Mouse (Mus musculus) midbrain, embryonic 14.5 days (tissue): ENCODE data around the gene Aldh3b3. TPM values are rescaled to one million over a fixed set of nuclear protein-coding genes. Genes with fewer than 3 reads are reported as not detected.

Experiments used
- ATAC-seq: fragments of 200-750 bp; cut with Nextera tagmentation; 2 replicates; pipeline ENCODE4 v1.8.0; 2017; ENCODE audit warnings: moderate number of reproducible peaks, moderate library complexity; ENCODE audit not compliant: low FRiP score, low TSS enrichment
- DNase-seq: peaks from one replicate; pipeline ENCODE4 v3.0.0-alpha.2; 2015
- H3K27ac ChIP-seq: fragments of 300-500 bp; sonication (generic); replicated peaks from 2 replicates; pipeline ENCODE4 v1.5.1; 2014; ENCODE audit warnings: mild to moderate bottlenecking, low read depth, low read length, moderate library complexity
- H3K27me3 ChIP-seq: fragments of 300-500 bp; sonication (generic); 2 replicates; pipeline ENCODE4 v1.6.1; 2014; ENCODE audit warnings: low read length, control low read depth, mixed read lengths; ENCODE audit not compliant: control insufficient read depth, insufficient read depth
- H3K36me3 ChIP-seq: fragments of 300-500 bp; sonication (generic); 2 replicates; pipeline ENCODE4 v1.6.1; 2014; ENCODE audit warnings: low read length, control low read depth; ENCODE audit not compliant: control insufficient read depth, insufficient read depth
- H3K4me1 ChIP-seq: fragments of 300-500 bp; sonication (generic); 2 replicates; pipeline ENCODE4 v1.6.1; 2014; ENCODE audit warnings: mild to moderate bottlenecking, antibody characterized with exemption, low read length, control low read depth; ENCODE audit not compliant: control insufficient read depth, insufficient read depth
- H3K4me2 ChIP-seq: fragments of 300-500 bp; sonication (generic); 2 replicates; pipeline ENCODE4 v1.6.1; 2014; ENCODE audit warnings: mild to moderate bottlenecking, low read length, moderate library complexity
- H3K4me3 ChIP-seq: fragments of 300-500 bp; sonication (generic); replicated peaks from 2 replicates; pipeline ENCODE4 v1.5.1; 2014; ENCODE audit warnings: low read depth, low read length
- H3K9ac ChIP-seq: fragments of 300-500 bp; sonication (generic); replicated peaks from 2 replicates; pipeline ENCODE4 v1.6.1; 2014; ENCODE audit warnings: mild to moderate bottlenecking, low read length, moderate library complexity
- H3K9me3 ChIP-seq: fragments of 300-500 bp; sonication (generic); 2 replicates; pipeline ENCODE4 v1.6.1; 2016; ENCODE audit warnings: low read length, control low read depth, mixed read lengths; ENCODE audit not compliant: control insufficient read depth
- WGBS: fragments of 180-500 bp; shearing (Covaris S2); extraction: QIAGEN DNeasy Blood & Tissue Kit; methylation state at CpG from one replicate; pipeline ENCODE4 v1.1.7; 2014; 5-methylcytosine and 5-hydroxymethylcytosine counted together
- polyA plus RNA-seq: library from polyadenylated mRNA; unstranded; fragments of >200 nt; fragmentation: Nextera tagmentation; extraction: Ambion mirVana; gene quantifications from 2 replicates; pipeline ENCODE4 v1.2.1, GENCODE M21; 2014

The Aldh3b3 gene
- polyA plus RNA-seq, 1 experiment from 2014 or later = not detected

DNA sequence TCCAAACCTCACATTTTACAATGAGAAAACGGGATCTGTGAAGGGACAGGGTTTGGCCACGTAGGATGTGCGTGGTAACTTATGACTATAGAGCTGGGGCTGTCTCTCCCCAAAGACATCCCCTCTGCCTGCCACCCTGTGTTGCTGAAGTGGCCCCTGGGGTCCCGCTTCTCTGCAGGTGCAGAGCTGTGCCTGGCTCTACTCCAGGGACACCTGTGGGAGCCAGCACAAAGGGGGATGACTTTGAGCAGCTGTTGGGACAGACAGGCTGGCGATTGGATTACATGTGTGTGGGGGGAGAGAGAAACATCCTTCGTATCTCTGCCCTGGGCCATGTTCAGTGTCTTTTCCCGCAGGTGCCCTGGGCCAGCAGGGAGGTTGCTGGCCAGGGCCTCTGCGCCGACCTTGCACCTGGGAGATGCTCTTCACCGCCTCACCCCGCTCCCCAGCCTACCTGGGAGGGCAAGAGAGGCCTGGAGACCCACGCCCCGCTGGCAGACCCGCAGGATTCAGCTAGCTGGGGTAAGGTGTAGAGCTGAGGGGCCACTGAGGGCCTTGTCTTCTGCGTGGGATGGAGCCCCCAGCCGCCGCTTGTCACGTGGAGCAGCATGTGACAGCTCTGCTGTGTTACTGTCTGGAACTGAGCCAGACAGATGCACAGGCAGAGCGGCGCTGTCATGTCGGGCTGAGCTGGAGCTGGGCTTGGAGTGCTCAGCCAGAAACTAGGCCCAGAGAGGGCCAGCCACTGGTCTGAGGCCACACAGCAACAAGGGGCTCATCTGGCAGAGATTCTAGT lies 28.0 kb upstream of the Aldh3b3 start:
- no peak; the same call in 1 of the 2 replicates for ATAC-seq
- H3K27ac ChIP-seq = no peak overlapping the region
- H3K9ac ChIP-seq = no peak overlapping the region
- no peaks in the 10 kb centered on the region for H3K27me3 ChIP-seq
- no peaks in the 10 kb centered on the region for H3K9me3 ChIP-seq
- no peak overlapping the region for H3K4me3 ChIP-seq
- DNase-seq = no peak
- H3K4me1 ChIP-seq = peaks cover 4% of the 10 kb centered on the region
- WGBS = 69% methylated on average over 21 of the region's 21 CpGs
- no peak overlapping the region for H3K4me2 ChIP-seq
- no peaks in the 10 kb centered on the region for H3K36me3 ChIP-seq

DNA sequence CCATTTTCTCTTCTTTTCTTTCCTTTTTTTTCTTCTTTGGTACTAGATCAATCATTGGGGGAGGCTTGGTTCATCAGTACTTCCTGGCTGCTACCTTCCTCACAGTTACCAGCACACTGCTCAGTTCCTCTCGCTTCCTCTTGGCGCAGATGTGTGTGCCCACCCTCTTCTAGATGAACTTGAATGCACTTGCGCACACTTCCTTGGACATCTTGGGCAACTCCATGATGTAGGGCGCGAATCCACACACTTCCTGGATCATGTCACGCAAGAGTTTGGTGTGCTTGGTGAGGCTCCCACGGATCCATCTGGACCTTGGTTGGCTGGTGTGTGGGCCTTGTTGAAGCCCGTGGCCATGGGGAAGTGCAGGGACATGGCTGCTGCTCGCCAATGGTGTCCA lies 26.7 kb upstream of the Aldh3b3 start:
- H3K27me3 ChIP-seq = peaks cover 5% of the 10 kb centered on the region; the same call in 1 of the 2 replicates
- H3K9ac ChIP-seq = no peak overlapping the region
- H3K4me3 ChIP-seq = no peak overlapping the region
- ATAC-seq = no peak
- no peak overlapping the region for H3K4me2 ChIP-seq
- H3K36me3 ChIP-seq = no peaks in the 10 kb centered on the region
- DNase-seq = no peak
- H3K9me3 ChIP-seq = no peaks in the 10 kb centered on the region
- 91% methylated on average over 9 of the region's 9 CpGs for WGBS
- H3K27ac ChIP-seq = no peak overlapping the region
- peaks cover 13% of the 10 kb centered on the region for H3K4me1 ChIP-seq

DNA sequence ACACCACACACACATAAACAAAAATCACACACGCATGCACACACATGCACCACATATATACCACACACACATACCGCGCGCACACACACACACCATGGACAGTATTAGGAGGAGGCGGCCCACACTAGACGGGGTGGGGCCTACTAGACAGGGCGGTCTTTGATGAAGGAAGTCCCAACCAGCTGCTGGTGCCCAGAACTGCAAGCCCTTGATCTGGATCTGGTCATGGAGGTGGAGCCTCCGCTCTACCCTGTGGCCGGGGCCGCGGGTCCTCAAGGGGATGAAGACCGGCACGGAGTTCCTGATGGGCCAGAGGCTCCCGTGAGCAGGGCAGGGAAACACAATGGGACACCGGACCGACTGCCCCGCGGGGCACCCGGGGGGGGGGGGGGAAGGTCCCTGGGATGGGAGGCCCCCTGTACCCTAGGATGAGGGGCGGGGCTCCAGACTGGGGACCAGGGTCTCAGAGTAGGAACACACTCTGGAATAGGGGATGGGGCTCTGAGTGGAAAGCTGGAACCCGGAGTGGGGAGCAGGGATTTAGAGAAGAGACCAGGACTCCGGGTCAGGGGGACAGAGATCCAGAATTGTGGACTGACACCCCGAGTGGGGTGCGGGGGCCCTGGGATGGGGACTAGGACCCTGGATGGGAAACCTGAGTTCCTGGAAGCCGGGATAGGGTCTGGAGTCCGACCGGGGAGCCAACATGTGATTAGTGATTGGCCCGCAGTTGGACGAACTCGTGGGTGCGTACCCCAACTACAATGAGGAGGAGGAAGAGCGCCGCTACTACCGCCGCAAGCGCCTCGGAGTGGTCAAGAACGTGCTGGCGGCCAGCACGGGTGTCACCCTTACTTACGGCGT lies 23.2 kb upstream of the Aldh3b3 start, which contains the start of gene Unc93b1:
Gene Unc93b1, plus strand, starts transcription at position 155 of the 864 bp plus-strand sequence.
- H3K9ac ChIP-seq = peak within 1 kb of the TSS; percentile 24; the same call in 1 of the 2 replicates
- no peaks in the 10 kb centered on the region for H3K9me3 ChIP-seq
- H3K4me3 ChIP-seq = peak within 1 kb of the TSS; percentile 32
- H3K36me3 ChIP-seq = no peaks in the 10 kb centered on the region
- peak; percentile 35 for DNase-seq
- peaks cover 5% of the 10 kb centered on the region; the same call in 1 of the 2 replicates for H3K27me3 ChIP-seq
- ATAC-seq = peak; percentile 48; the same call in 1 of the 2 replicates
- 5% methylated on average over 42 of the region's 42 CpGs for WGBS
- peaks cover 13% of the 10 kb centered on the region for H3K4me1 ChIP-seq
- no peak within 1 kb of the TSS for H3K27ac ChIP-seq
- H3K4me2 ChIP-seq = peak within 1 kb of the TSS; percentile 66

DNA sequence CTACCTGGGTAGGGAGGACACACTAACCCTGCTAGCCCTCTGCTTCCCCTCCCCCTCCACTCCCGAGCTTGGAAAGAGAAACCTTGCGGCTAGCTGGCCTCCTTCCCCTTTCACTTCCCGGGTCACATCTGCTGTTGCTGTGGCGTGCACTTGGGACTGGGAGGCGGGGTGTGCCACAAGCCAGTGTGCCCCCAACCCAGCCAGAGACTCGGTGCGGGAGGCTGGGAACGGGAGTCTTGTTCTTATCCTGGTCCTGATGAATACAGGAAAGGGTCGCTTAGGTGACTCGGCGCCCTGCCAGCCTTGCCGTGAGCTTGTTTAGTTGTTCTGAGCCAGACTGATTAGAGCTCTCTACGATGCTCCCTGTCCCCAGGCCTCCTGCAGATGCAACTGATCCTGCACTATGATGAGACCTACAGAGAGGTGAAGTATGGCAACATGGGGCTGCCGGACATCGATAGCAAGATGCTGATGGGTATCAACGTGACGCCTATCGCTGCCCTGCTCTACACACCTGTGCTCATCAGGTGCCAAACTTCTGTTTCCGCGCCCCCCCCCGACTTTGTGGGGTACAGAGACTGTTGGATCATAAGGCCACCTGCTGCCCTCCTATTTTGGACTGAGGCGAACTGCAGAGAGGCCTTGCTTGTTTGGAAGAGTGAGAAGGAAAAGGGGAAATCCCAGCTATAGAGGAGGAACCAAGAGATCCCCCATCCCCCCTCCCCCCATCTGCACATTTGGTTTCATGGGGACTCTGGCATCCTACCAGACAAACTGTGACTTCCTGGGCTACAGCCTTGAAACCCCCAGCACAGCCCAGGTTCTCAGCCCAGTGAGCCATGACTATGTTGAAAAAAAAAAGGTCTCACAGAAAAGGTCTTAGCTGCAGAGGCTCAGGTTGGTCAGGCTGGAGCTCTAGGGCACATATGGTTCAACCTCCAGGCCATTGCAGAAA lies 22.3 kb upstream of the Aldh3b3 start:
- no peak; the same call in 1 of the 2 replicates for ATAC-seq
- Histone ChIP-seq H3K27ac (no peak overlapping the region), H3K4me1 (peaks cover 13% of the 10 kb centered on the region), H3K4me3 (peak overlapping the region; percentile 32), H3K4me2 (peak overlapping the region; percentile 66), H3K36me3 (no peaks in the 10 kb centered on the region), H3K9ac (peak overlapping the region; percentile 24; the same call in 1 of the 2 replicates), H3K9me3 (no peaks in the 10 kb centered on the region), H3K27me3 (peaks cover 5% of the 10 kb centered on the region; the same call in 1 of the 2 replicates)
- 10% methylated on average over 22 of the region's 22 CpGs for WGBS
- DNase-seq = peak; percentile 59

DNA sequence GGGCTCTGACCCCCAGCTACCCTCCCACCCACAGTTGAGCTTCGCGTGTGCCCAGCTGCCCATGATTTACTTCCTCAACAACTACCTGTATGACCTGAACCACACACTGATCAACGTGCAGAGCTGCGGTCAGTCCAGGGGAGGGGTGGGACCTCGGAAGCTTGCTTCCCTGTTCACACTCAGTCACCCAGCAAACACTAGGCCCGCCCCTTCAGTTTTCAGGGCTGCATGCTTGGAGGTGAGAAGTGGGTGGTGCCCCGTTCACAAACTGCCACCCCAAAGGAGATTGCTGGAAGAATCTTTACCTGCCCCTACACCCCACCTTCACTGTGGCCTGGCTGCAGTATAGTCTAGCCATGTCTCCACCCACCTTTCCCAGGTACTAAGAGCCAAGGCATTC lies 16.1 kb upstream of the Aldh3b3 start:
- Histone ChIP-seq H3K4me3 (no peak overlapping the region), H3K4me1 (no peaks in the 10 kb centered on the region), H3K9ac (no peak overlapping the region), H3K27me3 (no peaks in the 10 kb centered on the region), H3K36me3 (no peaks in the 10 kb centered on the region), H3K4me2 (no peak overlapping the region), H3K27ac (no peak overlapping the region), H3K9me3 (no peaks in the 10 kb centered on the region)
- WGBS = 88% methylated on average over 7 of the region's 7 CpGs
- DNase-seq (no peak), ATAC-seq (no peak)

DNA sequence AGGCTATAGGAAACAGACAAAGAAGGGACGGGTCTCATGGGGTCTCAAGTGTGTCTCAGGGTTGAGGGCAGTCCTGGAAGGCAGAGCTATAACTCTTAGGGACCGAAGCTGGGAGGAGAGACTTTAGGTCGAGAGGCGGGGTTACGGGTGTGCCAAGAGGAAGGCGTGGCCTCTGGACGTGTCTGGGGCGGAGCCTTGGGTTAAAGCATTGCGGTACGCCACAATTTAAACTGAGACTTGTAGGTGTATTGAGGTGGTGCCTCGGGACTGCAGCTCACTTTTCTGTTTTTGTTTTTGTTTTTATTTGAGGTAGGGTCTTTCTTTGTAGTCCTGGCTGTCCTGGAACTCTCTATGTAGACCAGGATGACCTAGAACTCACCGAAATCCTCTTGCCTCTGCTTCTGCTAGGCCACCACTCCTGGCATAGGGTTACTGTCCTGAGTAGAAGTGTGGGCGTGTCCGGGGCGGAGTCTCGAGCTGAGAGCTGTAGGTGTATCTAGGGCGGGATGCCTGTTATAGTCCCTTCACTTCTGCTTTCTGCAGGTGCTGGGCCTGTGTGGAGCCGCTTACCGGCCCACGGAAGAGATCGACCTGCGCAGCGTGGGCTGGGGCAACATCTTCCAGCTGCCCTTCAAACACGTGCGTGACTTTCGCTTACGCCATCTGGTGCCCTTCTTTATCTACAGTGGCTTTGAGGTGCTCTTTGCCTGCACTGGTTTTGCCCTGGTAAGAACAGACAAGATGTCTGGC lies 15.3 kb upstream of the Aldh3b3 start:
- H3K4me2 ChIP-seq = no peak overlapping the region
- no peak for ATAC-seq
- 23% methylated on average over 27 of the region's 27 CpGs for WGBS
- H3K9ac ChIP-seq = no peak overlapping the region
- no peak overlapping the region for H3K27ac ChIP-seq
- H3K4me1 ChIP-seq = no peaks in the 10 kb centered on the region
- H3K4me3 ChIP-seq = no peak overlapping the region
- H3K36me3 ChIP-seq = no peaks in the 10 kb centered on the region
- no peaks in the 10 kb centered on the region for H3K9me3 ChIP-seq
- H3K27me3 ChIP-seq = no peaks in the 10 kb centered on the region
- no peak for DNase-seq

DNA sequence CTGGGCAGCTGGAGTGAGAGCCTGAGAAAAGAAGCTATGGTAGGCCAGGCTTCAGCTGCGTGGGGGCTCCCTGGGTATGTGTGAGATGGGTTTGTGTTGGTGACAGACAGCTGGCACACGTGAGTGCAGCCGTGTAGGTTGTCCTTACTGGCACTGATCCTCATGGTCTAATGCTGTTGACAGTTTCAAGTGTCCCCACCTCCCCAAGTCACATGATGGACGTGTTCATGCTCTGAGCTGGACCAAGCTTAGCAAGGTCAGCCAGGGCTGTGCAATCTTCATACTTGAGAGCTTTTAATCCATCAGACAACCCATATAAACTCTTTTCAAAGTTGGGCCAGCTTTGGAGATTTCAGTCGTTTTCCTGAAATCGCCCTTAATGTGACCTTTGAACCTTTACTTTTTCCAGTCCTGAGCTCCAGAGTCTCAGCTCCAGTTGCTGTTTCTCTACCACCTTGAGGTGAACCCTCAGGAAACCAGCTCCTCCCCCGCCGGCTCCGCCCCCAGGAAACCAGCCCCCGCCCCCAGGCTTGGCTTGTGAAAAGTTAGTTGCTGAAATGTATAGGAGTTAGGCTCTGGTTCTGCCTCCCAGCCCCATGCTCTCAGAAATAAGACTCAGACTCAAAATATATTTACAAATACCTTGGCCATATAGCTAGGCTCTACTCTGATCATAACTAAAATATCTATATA lies 12.4 kb upstream of the Aldh3b3 start:
- Histone ChIP-seq H3K27ac (no peak overlapping the region), H3K27me3 (no peaks in the 10 kb centered on the region), H3K9ac (no peak overlapping the region), H3K4me3 (no peak overlapping the region), H3K4me2 (no peak overlapping the region), H3K4me1 (no peaks in the 10 kb centered on the region), H3K36me3 (no peaks in the 10 kb centered on the region), H3K9me3 (no peaks in the 10 kb centered on the region)
- ATAC-seq (no peak), DNase-seq (no peak)
- WGBS = 38% methylated on average over 10 of the region's 10 CpGs
